Mouse (Mus musculus) C2C12 (cell line): ENCODE measurements around the gene Col6a1. TPM values are rescaled to one million over a fixed set of nuclear protein-coding genes. Genes with fewer than 3 reads are reported as not detected.

ENCODE experiments used
- H3K27me3 ChIP-seq: one replicate; pipeline ENCODE4 v1.6.1; 2011; ENCODE audit not compliant: control insufficient read depth, insufficient read depth, insufficient read length
- H3K36me3 ChIP-seq: one replicate; pipeline ENCODE4 v1.6.1; 2011; ENCODE audit not compliant: control insufficient read depth, insufficient read depth
- H3K4me3 ChIP-seq: one replicate; pipeline ENCODE4 v1.5.1; 2011; ENCODE audit warnings: mild to moderate bottlenecking, control low read depth; ENCODE audit not compliant: poor library complexity, insufficient read depth, severe bottlenecking
- H3K79me2 ChIP-seq: one replicate; pipeline ENCODE4 v1.6.1; 2011; ENCODE audit not compliant: control insufficient read depth, insufficient read depth
- H3K79me3 ChIP-seq: one replicate; pipeline ENCODE4 v1.6.1; 2011; ENCODE audit warnings: low read depth, control low read depth
- H3ac ChIP-seq: one replicate; pipeline ENCODE3; 2011; ENCODE audit warnings: low read depth; ENCODE audit not compliant: control insufficient read depth, insufficient read length
- CEBPB ChIP-seq: IDR thresholded peaks from one replicate; pipeline ENCODE4 v1.6.1; 2011; ENCODE audit warnings: low read depth, mild to moderate bottlenecking, control low read depth, moderate library complexity
- CTCF ChIP-seq: IDR thresholded peaks from one replicate; pipeline ENCODE4 v1.5.1; 2011; ENCODE audit not compliant: control insufficient read depth, insufficient read depth, insufficient read length
- FOSL1 ChIP-seq: IDR thresholded peaks from one replicate; pipeline ENCODE4 v1.8.0; 2011; ENCODE audit warnings: mild to moderate bottlenecking, low read length; ENCODE audit not compliant: poor library complexity, insufficient read depth, severe bottlenecking
- MAX ChIP-seq: IDR thresholded peaks from one replicate; pipeline ENCODE4 v1.6.1; 2011; ENCODE audit warnings: mild to moderate bottlenecking, control low read depth
- MYOD1 ChIP-seq: IDR thresholded peaks from one replicate; pipeline ENCODE4 v1.6.1; 2011; ENCODE audit warnings: low read depth; ENCODE audit not compliant: control insufficient read depth, insufficient read length
- MYOG ChIP-seq: IDR thresholded peaks from one replicate; pipeline ENCODE4 v1.6.1; 2011; ENCODE audit not compliant: control insufficient read depth, insufficient read length; ENCODE audit errors: extremely low read depth
- USF1 ChIP-seq: IDR thresholded peaks from one replicate; pipeline ENCODE4 v1.6.1; 2011; ENCODE audit warnings: low read depth, mild to moderate bottlenecking, control low read depth, moderate library complexity
- polyA plus RNA-seq: library from polyadenylated mRNA; unstranded; fragments of >200 nt; fragmentation: generic; extraction: Trizol; gene quantifications from one replicate; pipeline ENCODE4 v1.2.1, GENCODE M21; 2012; ENCODE audit warnings: missing spikeins

The Col6a1 gene
- polyA plus RNA-seq, 1 experiment = 3.8 TPM

- H3ac ChIP-seq = no peak overlapping the region
- no peaks in the 10 kb centered on the region for H3K27me3 ChIP-seq
- no peaks in the 10 kb centered on the region for H3K36me3 ChIP-seq
- H3K79me2 ChIP-seq = no peaks in the 10 kb centered on the region
- TF ChIP-seq CTCF (peak; percentile 69), USF1 (no peak), MYOD1 (no peak)
- H3K79me3 ChIP-seq = no peaks in the 10 kb centered on the region
- H3K4me3 ChIP-seq = no peak overlapping the region
Measured at GRCm38 (mm10) chr10:76728369-76728768, 2.4 kb upstream of the Col6a1 start.

- Histone ChIP-seq H3K79me2 (no peaks in the 10 kb centered on the region), H3K27me3 (no peaks in the 10 kb centered on the region), H3ac (no peak overlapping the region), H3K36me3 (no peaks in the 10 kb centered on the region), H3K79me3 (no peaks in the 10 kb centered on the region), H3K4me3 (no peak overlapping the region)
- TF ChIP-seq FOSL1 (no peak), MYOD1 (no peak), MAX (no peak)
Measured at GRCm38 (mm10) chr10:76727301-76727700, 1.3 kb upstream of the Col6a1 start.

- TF ChIP-seq CEBPB (peak; percentile 14), CTCF (no peak), MYOG (no peak), FOSL1 (no peak), MAX (no peak), MYOD1 (no peak), USF1 (no peak)
- H3K79me2 ChIP-seq = no peaks in the 10 kb centered on the region
- no peaks in the 10 kb centered on the region for H3K79me3 ChIP-seq
- no peak overlapping the region for H3ac ChIP-seq
- H3K27me3 ChIP-seq = no peaks in the 10 kb centered on the region
- no peak overlapping the region for H3K4me3 ChIP-seq
- no peaks in the 10 kb centered on the region for H3K36me3 ChIP-seq
Measured at GRCm38 (mm10) chr10:76726866-76727265, 898 bp upstream of the Col6a1 start.

GRCm38 (mm10) chr10:76725097-76725496 is 871 bp downstream of the Col6a1 start:
- no peaks in the 10 kb centered on the region for H3K36me3 ChIP-seq
- H3ac ChIP-seq = no peak overlapping the region
- H3K27me3 ChIP-seq = no peaks in the 10 kb centered on the region
- no peak overlapping the region for H3K4me3 ChIP-seq
- no peaks in the 10 kb centered on the region for H3K79me2 ChIP-seq
- no peaks in the 10 kb centered on the region for H3K79me3 ChIP-seq
- TF ChIP-seq CEBPB (no peak), MYOG (no peak), FOSL1 (no peak), CTCF (no peak), USF1 (no peak), MYOD1 (no peak), MAX (no peak)

DNA sequence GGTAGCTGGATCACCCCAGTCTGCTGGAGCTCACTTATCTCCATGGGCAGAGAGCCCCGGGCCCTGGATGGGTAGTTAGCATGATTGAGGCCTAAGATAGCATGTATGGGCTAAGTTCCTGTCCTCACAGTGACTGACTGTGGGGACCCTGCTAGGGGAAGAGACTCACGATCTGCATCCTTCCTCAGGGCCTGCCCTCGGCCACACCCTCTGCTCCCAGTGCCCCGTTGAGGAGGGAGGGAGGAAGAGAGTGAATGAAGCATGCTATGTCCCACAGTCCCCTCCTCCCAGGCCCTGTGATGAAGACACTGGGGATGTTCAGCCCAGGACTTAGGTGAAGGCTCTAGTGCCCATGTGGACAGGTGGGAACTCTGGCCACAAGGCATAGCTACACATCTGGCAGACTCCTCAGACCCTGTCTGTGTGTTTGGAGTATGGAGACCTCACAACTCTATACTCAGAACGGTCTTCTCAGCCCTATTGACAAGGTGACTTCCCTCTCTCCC is 1.7 kb downstream of the Col6a1 start:
- Histone ChIP-seq H3K79me2 (no peaks in the 10 kb centered on the region), H3K4me3 (no peak overlapping the region), H3K36me3 (no peaks in the 10 kb centered on the region), H3K79me3 (no peaks in the 10 kb centered on the region), H3ac (no peak overlapping the region), H3K27me3 (no peaks in the 10 kb centered on the region)
- TF ChIP-seq MYOG (no peak), USF1 (no peak), CTCF (no peak), MAX (no peak), CEBPB (no peak), FOSL1 (no peak), MYOD1 (no peak)

DNA sequence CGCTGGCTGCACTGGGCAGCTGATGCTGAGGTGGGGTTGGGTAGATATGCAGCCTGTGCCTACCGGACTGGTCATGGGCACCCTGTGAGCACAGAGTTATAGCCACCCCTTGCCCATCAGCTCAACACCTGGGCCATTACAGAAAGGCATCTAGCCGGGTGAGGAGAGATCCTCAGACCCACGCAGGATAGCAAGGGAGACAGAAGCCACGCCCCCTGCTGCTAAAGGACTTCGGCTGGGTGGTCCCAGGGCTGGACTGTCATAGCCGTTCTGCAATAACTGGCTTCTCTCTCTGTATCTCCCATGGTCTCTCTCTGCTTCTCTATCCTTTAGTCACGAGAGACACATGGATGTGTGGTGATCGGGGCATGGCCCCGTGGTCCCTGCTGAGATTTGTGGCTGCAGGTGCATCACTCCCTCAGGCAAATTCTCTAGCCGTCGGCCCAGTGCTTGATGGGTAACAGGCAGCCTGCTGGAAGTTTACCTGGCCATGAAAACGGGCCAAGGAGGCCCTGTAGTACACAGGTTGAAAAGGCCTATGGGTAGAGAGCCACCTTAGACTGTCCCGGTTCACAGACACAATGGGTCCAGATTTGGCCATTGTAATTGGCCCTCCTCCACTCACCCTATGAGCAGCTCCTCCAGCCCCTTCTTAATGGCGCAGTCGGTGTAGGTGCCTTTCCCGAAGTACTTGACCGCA is 3.1 kb downstream of the Col6a1 start:
- TF ChIP-seq CEBPB (no peak), CTCF (no peak), MYOG (no peak), MYOD1 (no peak), MAX (no peak), FOSL1 (no peak), USF1 (no peak)
- Histone ChIP-seq H3K79me2 (no peaks in the 10 kb centered on the region), H3ac (no peak overlapping the region), H3K27me3 (no peaks in the 10 kb centered on the region), H3K36me3 (no peaks in the 10 kb centered on the region), H3K4me3 (no peak overlapping the region), H3K79me3 (no peaks in the 10 kb centered on the region)
